Mouse (Mus musculus) cerebellum, adult 2 months (tissue): Measurements from ENCODE around the gene Akr1b3. TPM values are rescaled to one million over a fixed set of nuclear protein-coding genes. Genes with fewer than 3 reads are reported as not detected.

ENCODE experiments used
- DNase-seq, 2 experiments: peaks; one replicate each; pipeline ENCODE4 v3.0.0; 2021
- H3K27ac ChIP-seq: fragments of 200-500 bp; 2 replicates; pipeline ENCODE4 v1.5.1; 2012; ENCODE audit warnings: low read length, control low read depth, inconsistent platforms; ENCODE audit not compliant: insufficient read depth
- H3K27me3 ChIP-seq: fragments of 200-500 bp; 2 replicates; pipeline ENCODE4 v1.6.1; 2012; ENCODE audit warnings: inconsistent platforms, mild to moderate bottlenecking, low read length, moderate library complexity; ENCODE audit not compliant: control insufficient read depth, insufficient read depth
- H3K4me1 ChIP-seq: fragments of 200-500 bp; 2 replicates; pipeline ENCODE4 v1.6.1; 2011; ENCODE audit warnings: low read length; ENCODE audit not compliant: control insufficient read depth, insufficient read depth
- H3K4me3 ChIP-seq: fragments of 200-500 bp; replicated peaks from 2 replicates; pipeline ENCODE3; 2011; ENCODE audit warnings: mild to moderate bottlenecking, low read depth, low read length, control low read depth; ENCODE audit not compliant: insufficient read depth
- CTCF ChIP-seq: fragments of 200-500 bp; IDR thresholded peaks from 2 replicates; pipeline ENCODE4 v1.5.1; 2011; ENCODE audit warnings: low read depth, mild to moderate bottlenecking, control low read depth, low read length, moderate library complexity, borderline replicate concordance; ENCODE audit not compliant: insufficient read depth
- POLR2A ChIP-seq: fragments of 200-500 bp; IDR thresholded peaks from 2 replicates; pipeline ENCODE4 v1.6.1; 2011; ENCODE audit warnings: low read length, control low read depth, borderline replicate concordance; ENCODE audit not compliant: insufficient read depth
- WGBS: fragments of 180-500 bp; shearing (Covaris S2); methylation state at CpG from one replicate; pipeline ENCODE4 v1.1.7; 2018; 5-methylcytosine and 5-hydroxymethylcytosine counted together
- polyA plus RNA-seq: library from polyadenylated mRNA; depleted of rRNA; stranded (reverse); fragments of >200 nt; gene quantifications from 2 replicates; pipeline ENCODE4 v1.2.3, GENCODE M21; 2012; rRNA removed

The Akr1b3 gene
- polyA plus RNA-seq, 1 experiment = 73.5 TPM

DNA sequence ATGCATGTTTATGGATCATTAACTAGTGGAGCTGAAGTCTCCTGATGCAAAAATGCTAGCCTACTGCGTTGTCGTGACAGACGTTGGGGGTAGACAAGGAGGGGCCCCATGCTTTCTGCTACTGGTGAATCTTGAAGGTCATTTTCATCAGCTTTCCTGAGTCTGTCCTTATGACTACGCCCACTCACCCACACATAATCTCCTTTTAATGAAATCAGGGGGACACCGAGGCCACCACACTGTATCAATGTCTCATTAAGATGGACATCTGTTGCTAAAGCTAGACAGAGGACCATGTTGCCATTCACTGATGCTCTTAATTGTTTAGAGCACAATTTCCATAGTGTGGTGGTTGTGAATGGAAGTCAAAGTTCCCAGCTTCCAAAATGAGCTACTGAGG is 58.7 kb downstream of the Akr1b3 start:
- no peaks in the 10 kb centered on the region for H3K27me3 ChIP-seq
- TF ChIP-seq POLR2A (no peak), CTCF (no peak)
- H3K4me3 ChIP-seq = no peak overlapping the region
- DNase-seq = no peak
- no peak overlapping the region for H3K27ac ChIP-seq
- 75% methylated on average over 5 of the region's 5 CpGs for WGBS
- no peaks in the 10 kb centered on the region; the same call in 1 of the 2 replicates for H3K4me1 ChIP-seq

Other genes with a start within 250 kb of the Akr1b3 start
- gene Slc35b4, start 140.4 kb downstream of the Akr1b3 start, polyA plus RNA-seq = 45.8 and 46.4 TPM in 2 replicates
- 1.6 TPM in 2 replicates for gene Akr1b8, start 36.6 kb upstream of the Akr1b3 start, polyA plus RNA-seq
- gene Akr1b10, start 66.7 kb upstream of the Akr1b3 start, polyA plus RNA-seq = 38.4 and 45.4 TPM in 2 replicates
- gene Akr1b7, start 94.9 kb upstream of the Akr1b3 start, polyA plus RNA-seq = 1.7 and 1.9 TPM in 2 replicates
- 101 and 117 TPM in 2 replicates for gene Bpgm, start 158.7 kb upstream of the Akr1b3 start, polyA plus RNA-seq